Mouse (Mus musculus): Measurements from ENCODE around the gene Disc1. TPM values are rescaled to one million over a fixed set of nuclear protein-coding genes. Genes with fewer than 3 reads are reported as not detected.

The Disc1 gene
- polyA plus RNA-seq, 1 experiment from 2014 or later = 1.8 TPM

GRCm38 (mm10) chr8:125043394-125043793 is 10.6 kb upstream of the Disc1 start:
- ATAC-seq (ENCODE audit: low FRiP score, low read depth) = no peak
- H3K9ac ChIP-seq = no peak overlapping the region
- no peak overlapping the region for H3K4me3 ChIP-seq
- H3K4me1 ChIP-seq (replicated peaks) = no peaks in the 10 kb centered on the region
- no peak overlapping the region for H3K27ac ChIP-seq (replicated peaks)
- H3K4me2 ChIP-seq = no peak overlapping the region
- H3K36me3 ChIP-seq = peaks cover 17% of the 10 kb centered on the region; the same call in 1 of the 2 replicates
- no peaks in the 10 kb centered on the region for H3K9me3 ChIP-seq
- H3K27me3 ChIP-seq = no peaks in the 10 kb centered on the region
- 69% methylated on average over 7 of the region's 7 CpGs for WGBS

GRCm38 (mm10) chr8:125043935-125044334 is 10.1 kb upstream of the Disc1 start:
- Histone ChIP-seq H3K36me3 (peaks cover 15% of the 10 kb centered on the region; the same call in 1 of the 2 replicates), H3K9me3 (no peaks in the 10 kb centered on the region), H3K4me2 (no peak overlapping the region), H3K4me1 (replicated peaks) (no peaks in the 10 kb centered on the region), H3K9ac (no peak overlapping the region), H3K27me3 (no peaks in the 10 kb centered on the region), H3K27ac (replicated peaks) (no peak overlapping the region), H3K4me3 (no peak overlapping the region)
- ATAC-seq (ENCODE audit: low FRiP score, low read depth) = no peak
- whole genome bisulfite sequencing = 52% methylated on average over 9 of the region's 9 CpGs

- H3K36me3 ChIP-seq = no peaks in the 10 kb centered on the region
- no peak for ATAC-seq (ENCODE audit: low FRiP score, low read depth)
- whole genome bisulfite sequencing = 87% methylated on average over 1 of the region's 1 CpGs
- H3K4me1 ChIP-seq (replicated peaks) = no peaks in the 10 kb centered on the region
- no peak overlapping the region for H3K9ac ChIP-seq
- H3K4me3 ChIP-seq = no peak overlapping the region
- H3K4me2 ChIP-seq = no peak overlapping the region
- no peak overlapping the region for H3K27ac ChIP-seq (replicated peaks)
- H3K27me3 ChIP-seq = no peaks in the 10 kb centered on the region
- no peaks in the 10 kb centered on the region for H3K9me3 ChIP-seq
Observed at GRCm38 (mm10) chr8:125045760-125046159, 8.2 kb upstream of the Disc1 start.

GRCm38 (mm10) chr8:125049051-125049750 is 4.8 kb upstream of the Disc1 start:
- ATAC-seq (ENCODE audit: low FRiP score, low read depth) = no peak
- no peak overlapping the region for H3K4me2 ChIP-seq
- H3K27me3 ChIP-seq = peaks cover 12% of the 10 kb centered on the region
- WGBS = 76% methylated on average over 5 of the region's 5 CpGs
- no peaks in the 10 kb centered on the region for H3K9me3 ChIP-seq
- no peaks in the 10 kb centered on the region for H3K36me3 ChIP-seq
- H3K27ac ChIP-seq (replicated peaks) = no peak overlapping the region
- no peak overlapping the region for H3K9ac ChIP-seq
- H3K4me1 ChIP-seq (replicated peaks) = peaks cover 8% of the 10 kb centered on the region
- H3K4me3 ChIP-seq = no peak overlapping the region

- Histone ChIP-seq H3K27me3 (peaks cover 13% of the 10 kb centered on the region), H3K9ac (no peak overlapping the region), H3K4me3 (no peak overlapping the region), H3K36me3 (no peaks in the 10 kb centered on the region), H3K4me2 (no peak overlapping the region), H3K9me3 (no peaks in the 10 kb centered on the region), H3K4me1 (replicated peaks) (peaks cover 13% of the 10 kb centered on the region), H3K27ac (replicated peaks) (no peak overlapping the region)
- no peak for ATAC-seq (ENCODE audit: low FRiP score, low read depth)
- 90% methylated on average over 6 of the region's 6 CpGs for WGBS
Observed at GRCm38 (mm10) chr8:125049826-125050225, 4.2 kb upstream of the Disc1 start.

- Histone ChIP-seq H3K36me3 (no peaks in the 10 kb centered on the region), H3K27ac (replicated peaks) (no peak overlapping the region), H3K4me3 (no peak overlapping the region), H3K4me1 (replicated peaks) (peaks cover 15% of the 10 kb centered on the region), H3K9me3 (no peaks in the 10 kb centered on the region), H3K9ac (no peak overlapping the region), H3K4me2 (no peak overlapping the region), H3K27me3 (peaks cover 23% of the 10 kb centered on the region)
- ATAC-seq (ENCODE audit: low FRiP score, low read depth) = no peak
- 43% methylated on average over 2 of the region's 2 CpGs for WGBS
Observed at GRCm38 (mm10) chr8:125052026-125052425, 2.0 kb upstream of the Disc1 start.

GRCm38 (mm10) chr8:125054436-125054810 is 428 bp downstream of the Disc1 start:
- H3K27ac ChIP-seq (replicated peaks) = peak overlapping the region; percentile 82
- peak overlapping the region; percentile 74 for H3K9ac ChIP-seq
- H3K4me1 ChIP-seq (replicated peaks) = peaks cover 15% of the 10 kb centered on the region
- no peaks in the 10 kb centered on the region for H3K36me3 ChIP-seq
- peak; percentile 58; the same call in 1 of the 2 replicates for ATAC-seq (ENCODE audit: low FRiP score, low read depth)
- H3K27me3 ChIP-seq = peaks cover 23% of the 10 kb centered on the region
- under 1% methylated on average over 38 of the region's 38 CpGs for WGBS
- H3K4me3 ChIP-seq = peak overlapping the region; percentile 81
- no peaks in the 10 kb centered on the region for H3K9me3 ChIP-seq
- H3K4me2 ChIP-seq = peak overlapping the region; percentile 99

- Histone ChIP-seq H3K4me2 (no peak overlapping the region), H3K4me1 (replicated peaks) (no peaks in the 10 kb centered on the region), H3K4me3 (no peak overlapping the region), H3K9ac (no peak overlapping the region), H3K27me3 (no peaks in the 10 kb centered on the region), H3K27ac (replicated peaks) (no peak overlapping the region), H3K36me3 (no peaks in the 10 kb centered on the region), H3K9me3 (no peaks in the 10 kb centered on the region)
- no peak for ATAC-seq (ENCODE audit: low FRiP score, low read depth)
- 85% methylated on average over 8 of the region's 8 CpGs for WGBS
Observed at GRCm38 (mm10) chr8:125060904-125061303, 6.9 kb downstream of the Disc1 start.

GRCm38 (mm10) chr8:125065596-125065995 is 11.6 kb downstream of the Disc1 start:
- Histone ChIP-seq H3K4me1 (replicated peaks) (peaks cover 16% of the 10 kb centered on the region), H3K4me3 (no peak overlapping the region), H3K9me3 (no peaks in the 10 kb centered on the region), H3K27me3 (no peaks in the 10 kb centered on the region), H3K36me3 (no peaks in the 10 kb centered on the region), H3K9ac (no peak overlapping the region), H3K27ac (replicated peaks) (peak overlapping the region; percentile 12; the same call in 1 of the 2 replicates), H3K4me2 (no peak overlapping the region)
- ATAC-seq (ENCODE audit: low FRiP score, low read depth) = no peak
- WGBS = 81% methylated on average over 6 of the region's 6 CpGs

- H3K27me3 ChIP-seq = no peaks in the 10 kb centered on the region
- H3K4me1 ChIP-seq (replicated peaks) = peaks cover 16% of the 10 kb centered on the region
- WGBS = 28% methylated on average over 12 of the region's 12 CpGs
- 0 out of 2 replicates have a peak overlapping the region, but pooled peaks have one; percentile 17 for H3K9ac ChIP-seq
- peak; percentile 85 for ATAC-seq (ENCODE audit: low FRiP score, low read depth)
- no peaks in the 10 kb centered on the region for H3K36me3 ChIP-seq
- peak overlapping the region; percentile 11 for H3K4me2 ChIP-seq
- H3K27ac ChIP-seq (replicated peaks) = peak overlapping the region; percentile 81
- no peak overlapping the region for H3K4me3 ChIP-seq
- H3K9me3 ChIP-seq = no peaks in the 10 kb centered on the region
Observed at GRCm38 (mm10) chr8:125066913-125067595, 13.1 kb downstream of the Disc1 start.

- WGBS = 51% methylated on average over 9 of the region's 9 CpGs
- H3K4me2 ChIP-seq = no peak overlapping the region
- H3K4me3 ChIP-seq = no peak overlapping the region
- no peaks in the 10 kb centered on the region for H3K36me3 ChIP-seq
- ATAC-seq (ENCODE audit: low FRiP score, low read depth) = peak; percentile 54
- peak overlapping the region; percentile 81 for H3K27ac ChIP-seq (replicated peaks)
- H3K27me3 ChIP-seq = no peaks in the 10 kb centered on the region
- no peaks in the 10 kb centered on the region for H3K9me3 ChIP-seq
- no peak overlapping the region for H3K9ac ChIP-seq
- H3K4me1 ChIP-seq (replicated peaks) = peaks cover 16% of the 10 kb centered on the region
Observed at GRCm38 (mm10) chr8:125067596-125067960, 13.6 kb downstream of the Disc1 start.

GRCm38 (mm10) chr8:125068146-125068905 is 14.3 kb downstream of the Disc1 start:
- ATAC-seq (ENCODE audit: low FRiP score, low read depth) = no peak

More at GRCm38 (mm10) chr8:125068146-125068905, 14.3 kb downstream of the Disc1 start:
- Histone ChIP-seq H3K27me3 (no peaks in the 10 kb centered on the region), H3K4me2 (no peak overlapping the region), H3K9ac (no peak overlapping the region), H3K27ac (replicated peaks) (peak overlapping the region; percentile 81), H3K36me3 (no peaks in the 10 kb centered on the region), H3K4me3 (no peak overlapping the region), H3K9me3 (no peaks in the 10 kb centered on the region), H3K4me1 (replicated peaks) (peaks cover 16% of the 10 kb centered on the region)
- WGBS = 82% methylated on average over 6 of the region's 6 CpGs

Data from hindbrain, embryonic 15.5 days (tissue).